Mouse (Mus musculus) bone marrow, adult 2 months (tissue): ENCODE measurements around the gene Stat1. TPM values are rescaled to one million over a fixed set of nuclear protein-coding genes. Genes with fewer than 3 reads are reported as not detected.

ENCODE experiments used
- H3K27ac ChIP-seq: fragments of 200-500 bp; 2 replicates; pipeline ENCODE4 v1.5.1; 2012; ENCODE audit warnings: low read depth, mild to moderate bottlenecking, control low read depth, inconsistent platforms, low read length; ENCODE audit not compliant: control insufficient read depth, poor library complexity, insufficient read depth
- H3K4me1 ChIP-seq: fragments of 200-500 bp; 2 replicates; pipeline ENCODE4 v1.6.1; 2011; ENCODE audit warnings: low read length; ENCODE audit not compliant: control insufficient read depth, insufficient read depth
- H3K4me3 ChIP-seq: fragments of 200-500 bp; replicated peaks from 2 replicates; pipeline ENCODE3; 2011; ENCODE audit warnings: mild to moderate bottlenecking, low read depth, low read length, control low read depth; ENCODE audit not compliant: control insufficient read depth
- CTCF ChIP-seq: fragments of 200-500 bp; IDR thresholded peaks from 2 replicates; pipeline ENCODE4 v1.5.1; 2011; ENCODE audit warnings: low read length, control low read depth; ENCODE audit not compliant: control insufficient read depth, insufficient read depth
- POLR2A ChIP-seq: fragments of 200-500 bp; IDR thresholded peaks from 2 replicates; pipeline ENCODE4 v1.6.1; 2011; ENCODE audit warnings: low read depth, mild to moderate bottlenecking, control low read depth, low read length, borderline replicate concordance; ENCODE audit not compliant: control insufficient read depth
- WGBS: fragments of 180-500 bp; shearing (Covaris S2); methylation state at CpG from one replicate; pipeline ENCODE4 v1.1.7; 2018; 5-methylcytosine and 5-hydroxymethylcytosine counted together
- polyA plus RNA-seq: library from polyadenylated mRNA; stranded (reverse); fragments of >200 nt; gene quantifications from 2 replicates; pipeline ENCODE4 v1.2.4, GENCODE M21; 2011; ENCODE audit warnings: low replicate concordance; ENCODE audit not compliant: missing spikeins, insufficient read depth, insufficient read length

Stat1 gene
- polyA plus RNA-seq, 1 experiment, result 28.8 TPM

DNA sequence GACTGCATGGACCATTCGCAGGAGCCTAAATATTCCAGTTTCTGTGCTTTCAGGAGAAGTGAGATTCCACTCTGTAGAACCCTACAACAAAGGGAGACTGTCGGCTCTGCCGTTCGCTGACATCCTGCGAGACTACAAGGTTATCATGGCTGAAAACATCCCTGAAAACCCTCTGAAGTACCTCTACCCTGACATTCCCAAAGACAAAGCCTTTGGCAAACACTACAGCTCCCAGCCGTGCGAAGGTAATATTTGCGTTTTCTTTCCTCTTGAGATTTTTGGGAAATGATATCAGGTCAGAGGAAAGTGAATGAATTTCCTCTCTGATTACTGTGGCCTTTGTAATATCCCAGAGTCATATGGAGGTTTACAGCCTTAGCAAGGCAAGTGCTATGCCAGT, 16.4 kb upstream of the Stat1 start:
- H3K4me3 ChIP-seq, result no peak overlapping the region
- no peaks in the 10 kb centered on the region for H3K4me1 ChIP-seq
- no peak for TF ChIP-seq POLR2A
- TF ChIP-seq CTCF, result no peak
- no peak overlapping the region for H3K27ac ChIP-seq
- 88% methylated on average over 8 of the region's 8 CpGs for WGBS

DNA sequence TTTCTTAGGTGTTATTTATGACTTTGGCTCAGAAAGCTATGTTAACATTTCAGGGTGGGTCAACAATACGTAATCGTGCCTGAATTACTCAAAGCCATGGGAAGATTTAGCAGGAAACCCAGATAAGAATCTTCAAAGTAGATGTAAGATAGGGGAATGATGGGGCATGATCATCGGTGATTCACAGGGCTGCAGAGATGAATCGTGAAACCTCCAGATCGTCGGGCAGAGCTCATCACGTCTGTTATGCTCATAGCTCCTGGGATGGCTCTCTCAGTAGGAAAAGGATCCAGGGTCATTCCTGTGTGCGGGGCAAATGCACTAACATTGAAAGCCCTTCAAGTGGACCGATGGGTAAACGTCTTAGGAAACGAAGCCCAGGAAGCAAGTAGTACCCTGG, 12.0 kb upstream of the Stat1 start:
- Histone ChIP-seq H3K27ac (no peak overlapping the region), H3K4me3 (no peak overlapping the region), H3K4me1 (no peaks in the 10 kb centered on the region)
- WGBS, result 89% methylated on average over 11 of the region's 11 CpGs
- TF ChIP-seq CTCF (no peak), POLR2A (no peak)

DNA sequence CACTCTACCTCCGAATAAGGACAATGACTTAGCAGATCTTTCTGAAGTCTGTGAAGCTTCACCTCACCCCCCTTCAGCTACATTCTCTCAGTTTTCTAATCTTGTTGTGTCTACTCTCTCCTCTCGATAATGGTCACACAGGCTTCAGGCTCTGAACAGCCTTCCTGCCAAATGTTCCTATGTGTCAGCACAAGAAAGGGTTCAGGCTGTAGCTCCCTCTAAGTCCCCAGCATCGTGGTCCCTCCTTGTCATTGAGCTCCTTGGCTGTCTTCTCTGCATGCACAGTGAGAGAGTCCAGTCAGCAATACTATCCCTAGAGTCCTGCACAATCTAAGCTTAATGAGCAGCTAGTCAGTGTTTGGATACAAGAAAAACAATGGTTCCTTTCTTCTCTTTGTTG, 8.0 kb upstream of the Stat1 start:
- TF ChIP-seq POLR2A, result no peak
- no peak for TF ChIP-seq CTCF
- H3K4me1 ChIP-seq, result no peaks in the 10 kb centered on the region; the same call in 1 of the 2 replicates
- H3K4me3 ChIP-seq, result no peak overlapping the region
- H3K27ac ChIP-seq, result no peak overlapping the region
- 35% methylated on average over 3 of the region's 3 CpGs for WGBS

DNA sequence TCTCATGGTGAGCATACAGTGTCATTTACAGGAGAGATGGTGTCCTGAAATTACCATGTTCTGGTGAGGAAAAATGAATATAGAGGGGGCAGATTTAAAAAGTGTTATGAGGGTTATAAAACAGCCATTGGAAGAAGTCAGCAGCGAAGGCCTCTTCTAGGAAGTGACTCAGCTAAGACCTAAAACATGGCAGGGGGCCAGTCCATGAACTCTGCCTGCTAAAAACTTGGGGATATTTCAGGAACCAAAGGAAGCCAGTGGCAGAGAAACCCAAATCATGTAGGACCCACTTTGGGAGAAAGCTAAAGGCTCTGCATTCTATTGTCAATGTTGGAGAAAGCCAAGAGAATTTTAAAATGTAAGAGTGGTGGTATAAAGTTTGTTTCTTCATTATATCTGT, 6.9 kb upstream of the Stat1 start:
- H3K4me3 ChIP-seq, result no peak overlapping the region
- TF ChIP-seq CTCF (no peak), POLR2A (no peak)
- H3K4me1 ChIP-seq, result no peaks in the 10 kb centered on the region; the same call in 1 of the 2 replicates
- no peak overlapping the region for H3K27ac ChIP-seq
- 26% methylated on average over 1 of the region's 1 CpGs for WGBS

DNA sequence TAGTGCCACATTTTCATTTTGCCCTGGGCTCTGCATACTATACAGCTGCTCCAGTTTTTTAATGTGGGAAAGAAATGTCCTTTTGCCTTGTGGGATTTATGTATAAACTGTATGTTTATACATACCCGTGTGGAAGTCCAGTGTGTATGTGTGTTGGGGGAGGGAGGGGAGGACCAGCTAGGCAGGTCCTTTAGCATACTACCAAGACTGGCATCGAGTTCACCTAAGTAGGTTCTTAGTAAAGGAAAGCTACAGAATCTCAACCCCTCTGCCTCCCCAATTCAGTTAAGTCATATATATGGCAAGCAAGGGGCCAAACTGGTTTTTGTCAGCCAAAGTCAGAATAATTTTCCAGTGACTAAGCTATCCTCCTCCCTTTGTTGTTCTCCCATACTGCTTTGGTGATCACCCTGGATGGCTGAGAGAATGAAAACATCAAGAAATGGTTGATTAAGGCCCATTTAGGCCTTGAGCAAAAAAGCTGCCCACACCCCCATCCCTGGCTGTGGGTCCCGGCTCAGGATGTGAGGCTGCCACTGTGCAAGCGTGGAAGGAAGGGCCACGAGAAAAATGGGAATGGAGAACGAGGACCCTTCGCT, 6.1 kb upstream of the Stat1 start:
- 19% methylated on average over 7 of the region's 7 CpGs for WGBS

DNA sequence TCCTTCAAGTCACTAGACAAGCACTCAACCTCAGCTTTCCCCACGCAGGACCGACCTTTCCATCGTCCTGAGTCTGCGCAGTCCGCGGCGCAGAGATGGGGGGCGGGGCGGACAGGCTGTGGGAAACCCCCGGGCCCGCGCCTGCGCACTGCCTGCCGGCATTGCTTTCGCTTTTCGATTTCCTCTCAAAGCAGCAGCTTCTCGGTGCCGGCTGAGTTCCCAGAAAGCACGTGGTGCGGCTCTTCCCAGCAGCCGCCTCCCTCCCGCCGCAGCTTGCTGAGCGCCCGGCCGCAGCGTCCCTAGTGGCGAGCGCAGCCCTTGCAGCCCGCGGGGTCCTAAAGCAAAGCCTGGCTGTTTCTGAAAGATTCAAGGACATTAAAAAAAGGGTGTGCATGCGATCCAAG, 5.6 kb upstream of the Stat1 start:
- TF ChIP-seq POLR2A, result peak; percentile 78
- TF ChIP-seq CTCF, result peak; percentile 92
- peak overlapping the region; percentile 91 for H3K4me3 ChIP-seq
- peaks cover 2% of the 10 kb centered on the region; the same call in 1 of the 2 replicates for H3K4me1 ChIP-seq
- H3K27ac ChIP-seq, result peak overlapping the region; percentile 83
- whole genome bisulfite sequencing, result under 1% methylated on average over 32 of the region's 32 CpGs

More for the DNA sequence above, 6.1 kb upstream of the Stat1 start:
- H3K4me1 ChIP-seq, result no peaks in the 10 kb centered on the region; the same call in 1 of the 2 replicates
- peak overlapping the region; percentile 91 for H3K4me3 ChIP-seq
- TF ChIP-seq CTCF (no peak), POLR2A (no peak)
- H3K27ac ChIP-seq, result peak overlapping the region; percentile 83

DNA sequence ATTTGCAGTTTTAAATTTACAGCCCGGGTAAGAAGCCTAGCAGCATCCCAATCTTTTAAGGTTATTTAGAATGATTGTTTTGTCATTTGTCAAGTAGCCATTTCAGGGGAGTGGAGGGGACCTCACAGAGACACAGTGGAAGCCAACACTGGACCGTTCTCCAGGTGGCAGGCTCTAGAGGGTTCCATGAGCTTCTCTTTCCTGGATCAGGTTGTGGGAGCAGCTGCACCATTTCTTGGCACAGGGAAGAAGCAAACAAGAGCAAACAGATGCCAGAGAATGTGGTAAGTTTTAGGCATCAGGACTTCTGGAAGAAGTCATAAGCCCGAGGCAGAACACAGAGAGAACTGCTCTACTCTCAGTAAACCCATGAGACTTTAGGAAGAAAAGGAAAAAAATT, 2.8 kb upstream of the Stat1 start:
- WGBS, result 74% methylated on average over 3 of the region's 3 CpGs
- Histone ChIP-seq H3K27ac (no peak overlapping the region), H3K4me3 (no peak overlapping the region), H3K4me1 (peaks cover 3% of the 10 kb centered on the region; the same call in 1 of the 2 replicates)
- TF ChIP-seq POLR2A (no peak), CTCF (no peak)

DNA sequence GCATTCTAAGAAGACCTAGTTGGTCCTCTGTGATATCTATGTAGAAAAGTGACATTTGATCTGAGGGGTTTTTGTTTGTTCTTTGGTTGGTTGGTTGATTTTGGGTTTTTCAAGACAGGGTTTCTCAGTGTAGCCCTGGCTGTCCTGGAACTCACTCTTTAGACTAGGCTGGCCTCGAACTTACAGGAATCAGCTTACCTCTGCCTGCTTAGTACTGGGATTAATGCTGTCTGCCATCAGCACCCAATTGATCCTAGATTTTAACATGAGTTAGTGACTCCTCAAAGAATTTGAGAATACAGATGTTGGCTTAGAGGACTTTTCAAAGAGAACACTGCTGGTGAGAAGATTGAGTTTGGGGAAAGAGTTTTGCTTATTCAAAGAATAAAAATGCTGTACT, 1.5 kb upstream of the Stat1 start:
- WGBS, result 80% methylated on average over 1 of the region's 1 CpGs
- Histone ChIP-seq H3K27ac (no peak overlapping the region), H3K4me3 (no peak overlapping the region), H3K4me1 (peaks cover 4% of the 10 kb centered on the region; the same call in 1 of the 2 replicates)
- no peak for TF ChIP-seq POLR2A
- TF ChIP-seq CTCF, result no peak

DNA sequence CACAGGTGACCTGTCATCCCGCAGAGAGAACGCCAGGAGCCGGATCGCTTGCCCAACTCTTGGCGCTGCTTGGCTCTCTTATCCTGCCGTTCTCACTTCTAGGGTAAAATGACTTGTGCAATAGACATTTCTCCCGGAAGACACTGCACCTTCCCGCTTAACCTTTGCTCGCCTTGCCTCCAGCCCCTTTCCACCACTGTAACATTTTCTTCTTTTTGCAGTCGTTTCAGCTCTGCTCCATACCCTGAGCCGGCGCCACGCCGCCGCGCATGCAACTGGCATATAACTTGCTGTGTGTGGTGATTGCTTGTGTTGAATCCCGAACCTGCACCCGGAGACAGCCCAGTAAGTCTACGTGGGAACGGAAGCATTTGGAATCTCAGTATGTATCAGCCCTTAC, 451 bp downstream of the Stat1 start:
- Histone ChIP-seq H3K4me1 (peaks cover 4% of the 10 kb centered on the region; the same call in 1 of the 2 replicates), H3K27ac (peak overlapping the region; percentile 87), H3K4me3 (peak overlapping the region; percentile 89)
- TF ChIP-seq POLR2A, result no peak
- TF ChIP-seq CTCF, result no peak
- under 1% methylated on average over 20 of the region's 20 CpGs for WGBS
